Mouse (Mus musculus) Patski (cell line): ENCODE data around the gene Grk6. TPM values are rescaled to one million over a fixed set of nuclear protein-coding genes. Genes with fewer than 3 reads are reported as not detected.

Source experiments
- ATAC-seq: fragments of 100-300 bp; one replicate; pipeline ENCODE4 v1.8.0; 2021
- CTCF ChIA-PET: fragments of 350-600 bp; sonication (Branson Sonifier 250); formaldehyde crosslinking; loops from one replicate; lab custom pipeline; 2022; ENCODE audit warnings: inconsistent platforms; lab: Charles Lee
- POLR2A ChIA-PET: fragments of 350-600 bp; sonication (Branson Sonifier 250); formaldehyde crosslinking; loops from one replicate; lab custom pipeline; 2022; ENCODE audit warnings: antibody characterized with exemption, inconsistent platforms; lab: Charles Lee
- DNase-seq: peaks from one replicate; pipeline ENCODE4 v3.0.0-alpha.2; 2011; ENCODE audit warnings: low read depth, low spot score
- H3K27me3 ChIP-seq: fragments of 371-371 bp; one replicate; pipeline ENCODE4 v1.5.1; 2021
- CTCF ChIP-seq: fragments of 100-300 bp; IDR thresholded peaks from one replicate; pipeline ENCODE4 v1.5.1; 2021
- in situ Hi-C: fragments of 300-500 bp; cut with MboI; formaldehyde crosslinking; loops from 3 replicates; pipeline ENCODE4 v1.11.1; 2018; ENCODE audit warnings: low pct_unique_long_range_greater_than_20kb, mixed read lengths
- polyA plus RNA-seq: library from polyadenylated mRNA; unstranded; gene quantifications from one replicate; pipeline ENCODE4 v1.2.3, GENCODE M21; 2021

Grk6 gene
- polyA plus RNA-seq, 1 experiment from 2014 or later: 54.6 TPM

DNA sequence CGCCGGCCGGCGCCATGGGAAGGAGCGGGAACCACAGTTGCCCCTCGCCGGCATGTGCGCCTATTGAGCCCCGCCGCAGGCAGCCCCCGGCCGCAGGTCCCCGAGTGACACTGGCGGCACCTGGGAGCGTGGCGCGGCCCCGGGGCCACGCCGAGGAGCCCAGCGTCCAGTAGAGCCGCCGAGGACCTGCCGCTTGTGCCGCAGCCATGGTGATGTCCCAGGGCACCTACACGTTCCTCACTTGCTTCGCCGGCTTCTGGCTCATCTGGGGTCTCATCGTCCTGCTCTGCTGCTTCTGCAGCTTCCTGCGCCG, 26.9 kb downstream of the Grk6 start:
- H3K27me3 ChIP-seq: no peaks in the 10 kb centered on the region
- no peak for DNase-seq
- POLR2A ChIA-PET: interaction anchor here (0.8 to 2.3 kb wide), 5 partner anchors 8 to 54 kb away, joined by 3 to 9 read pairs (median 4); partner anchors contain the start of genes Pdlim7 and Prr7
- CTCF ChIA-PET: interaction anchor here (0.6 to 4.0 kb wide), 4 partner anchors 11 to 52 kb away, joined by 3 to 30 read pairs (median 5); partner anchors contain the start of gene Pdlim7
- in situ Hi-C loops: no loop called here
- ATAC-seq: no peak
- no peak for TF ChIP-seq CTCF

DNA sequence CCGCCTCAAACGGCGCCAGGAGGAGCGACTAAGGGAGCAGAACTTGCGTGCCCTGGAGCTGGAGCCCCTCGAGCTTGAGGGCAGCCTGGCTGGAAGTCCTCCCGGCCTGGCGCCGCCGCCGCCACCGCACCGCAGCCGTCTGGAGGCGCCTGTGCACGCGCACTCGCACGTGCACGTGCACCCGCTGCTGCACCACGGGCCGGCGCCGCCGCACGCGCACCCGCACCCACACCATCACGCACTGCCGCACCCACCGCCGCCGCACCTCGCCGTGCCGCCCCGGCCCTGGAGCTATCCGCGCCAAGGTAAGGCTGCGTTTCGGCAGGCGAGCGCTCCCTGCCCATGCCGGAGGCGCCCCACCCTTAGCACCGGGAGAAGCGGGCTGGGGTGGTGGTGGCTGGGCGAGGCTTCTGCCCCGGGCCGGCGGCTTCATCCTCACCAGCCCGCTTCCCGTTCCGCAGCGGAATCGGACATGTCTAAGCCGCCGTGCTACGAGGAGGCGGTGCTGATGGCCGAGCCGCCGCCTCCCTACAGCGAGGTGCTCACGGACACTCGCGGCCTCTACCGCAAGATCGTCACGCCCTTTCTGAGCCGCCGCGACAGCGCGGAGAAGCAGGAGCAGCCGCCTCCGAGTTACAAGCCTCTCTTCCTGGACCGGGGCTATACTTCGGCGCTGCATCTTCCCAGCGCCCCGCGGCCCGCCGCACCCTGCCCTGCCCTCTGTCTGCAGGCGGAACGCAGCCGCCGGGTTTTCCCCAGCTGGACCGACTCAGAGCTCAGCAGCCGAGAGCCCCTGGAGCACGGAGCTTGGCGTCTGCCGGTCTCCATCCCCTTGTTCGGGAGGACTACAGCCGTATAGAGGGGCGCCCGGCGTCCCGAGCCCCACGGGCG, 27.5 kb downstream of the Grk6 start:
- ChIA-PET CTCF (interaction anchor here (1.0 to 4.0 kb wide), 3 partner anchors 10 to 53 kb away, joined by 3 to 30 read pairs (median 7); no protein-coding TSS in a partner anchor), POLR2A (interaction anchor here (0.8 to 2.3 kb wide), 5 partner anchors 9 to 55 kb away, joined by 3 to 9 read pairs (median 4); partner anchors contain the start of genes Pdlim7 and Prr7)
- no peak for DNase-seq
- TF ChIP-seq CTCF: no peak
- in situ Hi-C loops: no loop called here
- no peaks in the 10 kb centered on the region for H3K27me3 ChIP-seq
- ATAC-seq: peak; percentile 24

DNA sequence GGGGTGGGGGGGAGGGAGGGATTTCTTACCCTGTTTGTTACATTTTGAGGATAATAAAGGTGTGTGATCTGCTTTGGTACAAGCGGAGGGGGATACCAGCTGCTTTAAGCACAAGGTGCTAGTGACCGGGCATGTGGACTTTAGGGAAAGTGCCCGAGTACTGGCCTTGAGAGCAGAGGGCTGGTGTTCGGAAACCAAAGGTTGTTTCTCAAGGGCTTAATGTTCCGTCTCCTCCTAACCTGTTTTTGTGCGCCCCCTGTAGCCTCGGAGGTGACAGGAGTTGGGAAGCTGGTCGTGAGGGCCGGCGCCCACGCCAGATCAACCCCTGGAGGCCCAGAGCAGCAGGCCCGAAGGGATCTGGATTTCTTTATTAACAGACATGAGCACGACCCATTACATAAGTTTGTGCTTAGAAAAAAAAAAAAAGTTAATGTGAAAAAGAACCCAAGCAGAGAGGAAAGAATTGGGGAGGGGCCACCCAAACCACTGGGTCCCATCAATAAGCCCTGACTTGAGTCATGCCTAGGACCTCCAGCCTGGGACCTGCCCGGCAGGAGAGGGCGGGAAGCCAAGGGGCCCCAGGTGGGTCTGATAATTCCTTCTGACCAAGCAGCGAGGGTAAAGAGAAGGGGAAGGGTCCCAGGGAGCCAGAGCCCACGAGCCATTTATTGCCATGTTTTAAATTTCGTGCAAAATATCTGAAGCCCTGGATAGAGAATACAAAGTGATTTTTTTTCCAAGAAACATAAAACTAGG, 28.4 kb downstream of the Grk6 start:
- ChIA-PET POLR2A (interaction anchor here (2.3 kb wide), 1 partner anchor 40 kb away, joined by 7 read pairs; the partner anchor contains the start of gene Pdlim7), CTCF (interaction anchor here (1.5 kb wide), 1 partner anchor 48 kb away, joined by 4 read pairs; no protein-coding TSS in a partner anchor)
- no peak for DNase-seq
- no peak for ATAC-seq
- in situ Hi-C loops: no loop called here
- H3K27me3 ChIP-seq: no peaks in the 10 kb centered on the region
- no peak for TF ChIP-seq CTCF

DNA sequence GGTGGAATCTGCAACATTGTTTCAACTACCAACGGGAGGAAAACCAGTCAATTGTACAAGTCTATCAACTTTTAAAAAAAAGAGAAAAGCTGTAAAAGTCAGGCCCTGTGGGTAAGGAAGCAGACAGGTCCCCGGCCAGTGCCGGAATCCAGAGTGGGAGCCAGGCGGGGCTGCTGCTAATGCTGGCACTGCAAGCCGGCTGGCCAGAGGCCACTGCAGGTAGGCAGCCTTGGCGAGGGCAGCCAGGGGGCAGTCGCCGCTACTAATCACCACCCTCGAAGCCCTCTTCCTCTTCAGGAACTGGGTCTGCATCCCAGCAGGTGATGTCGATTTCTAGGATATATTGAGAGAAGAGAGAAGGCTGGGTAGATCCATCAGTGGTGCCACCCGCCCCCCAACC, 29.1 kb downstream of the Grk6 start:
- CTCF ChIA-PET: interaction anchor here (0.9 to 1.5 kb wide), 4 partner anchors 9 to 48 kb away, joined by 3 to 4 read pairs (median 4); partner anchors contain the start of gene Pdlim7
- in situ Hi-C loops: no loop called here
- no peak for ATAC-seq
- H3K27me3 ChIP-seq: no peaks in the 10 kb centered on the region
- TF ChIP-seq CTCF: no peak
- no peak for DNase-seq
- POLR2A ChIA-PET: interaction anchor here (0.7 kb wide), 1 partner anchor 13 kb away, joined by 3 read pairs; no protein-coding TSS in a partner anchor

DNA sequence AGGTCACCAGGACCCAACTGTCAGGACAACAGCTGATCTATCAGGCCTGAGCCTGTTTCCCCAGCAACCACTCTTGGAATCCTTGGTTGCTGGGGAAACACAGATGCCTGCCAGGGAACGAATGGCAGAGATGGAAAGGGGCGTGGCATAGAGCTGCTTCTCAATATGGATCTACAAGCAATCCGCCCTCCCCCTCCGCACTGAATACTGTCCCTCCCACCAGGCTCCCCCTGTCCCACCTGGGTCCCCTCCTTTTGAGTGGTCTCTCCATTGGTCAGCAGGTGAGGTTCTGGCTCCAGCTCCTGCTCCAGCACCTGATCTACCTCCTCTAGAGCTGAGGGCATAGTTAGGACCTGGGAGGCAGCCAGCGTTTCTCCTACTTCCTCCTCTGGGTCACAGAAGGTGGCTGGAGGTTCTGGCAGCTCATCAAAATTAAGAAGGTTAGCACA, 29.8 kb downstream of the Grk6 start:
- H3K27me3 ChIP-seq: no peaks in the 10 kb centered on the region
- no peak for DNase-seq
- ATAC-seq: no peak
- ChIA-PET CTCF (interaction anchor here (0.9 to 1.5 kb wide), 4 partner anchors 9 to 49 kb away, joined by 3 to 4 read pairs (median 4); partner anchors contain the start of gene Pdlim7), POLR2A (interaction anchor here (0.7 kb wide), 1 partner anchor 13 kb away, joined by 3 read pairs; no protein-coding TSS in a partner anchor)
- in situ Hi-C loops: loop anchor here (5.0 kb wide), 1 partner anchor 38 kb away; the partner anchor contains the start of gene Pdlim7
- TF ChIP-seq CTCF: no peak

DNA sequence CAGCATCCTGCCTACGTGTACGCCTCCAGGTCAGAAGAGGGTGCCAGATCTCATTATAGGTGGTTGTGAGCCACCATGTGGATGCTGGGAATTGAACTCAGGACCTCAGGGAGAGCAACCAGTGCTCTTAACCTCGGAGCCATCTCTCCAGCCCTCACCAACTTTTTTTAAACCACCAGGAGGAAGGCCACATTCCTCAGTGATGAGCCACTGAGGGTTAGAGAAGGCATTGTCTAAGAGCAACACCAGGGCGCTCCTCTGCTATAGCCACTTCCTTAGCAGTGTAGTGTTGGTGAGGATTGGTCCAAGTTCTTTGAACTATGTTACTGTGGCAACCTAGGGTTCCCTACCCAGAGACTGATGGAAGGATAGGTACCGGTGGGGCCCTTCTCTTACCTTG, 30.9 kb downstream of the Grk6 start:
- DNase-seq (no peak), ATAC-seq (no peak)
- ChIA-PET POLR2A (interaction anchor here (0.6 kb wide), 1 partner anchor 12 kb away, joined by 4 read pairs; the partner anchor contains the start of gene Prr7), CTCF (no interaction called here)
- TF ChIP-seq CTCF: no peak
- H3K27me3 ChIP-seq: no peaks in the 10 kb centered on the region
- in situ Hi-C loops: loop anchor here (5.0 kb wide), 1 partner anchor 37 kb away; the partner anchor contains the start of gene Pdlim7

DNA sequence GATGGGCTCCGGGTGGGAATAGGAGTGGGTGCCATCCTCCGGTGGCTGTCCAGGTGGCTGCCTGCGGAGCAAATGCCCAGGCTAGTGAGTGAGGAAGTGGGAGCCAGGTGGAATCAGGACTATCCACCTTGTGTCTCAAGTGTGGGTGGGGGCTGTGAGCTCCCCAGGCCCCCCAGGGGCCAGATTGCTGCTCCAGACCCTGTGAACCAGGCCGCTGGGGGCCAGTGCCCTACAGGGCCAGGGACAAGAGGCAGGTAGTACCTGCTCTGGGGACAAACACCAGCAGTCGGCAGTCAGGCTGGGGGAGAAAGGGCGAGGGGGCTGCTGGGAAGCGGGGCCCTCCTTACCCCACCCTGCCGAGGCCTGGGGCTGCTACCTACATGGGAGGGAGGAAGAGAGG, 31.4 kb downstream of the Grk6 start:
- no peak for TF ChIP-seq CTCF
- no peak for ATAC-seq
- H3K27me3 ChIP-seq: no peaks in the 10 kb centered on the region

DNA sequence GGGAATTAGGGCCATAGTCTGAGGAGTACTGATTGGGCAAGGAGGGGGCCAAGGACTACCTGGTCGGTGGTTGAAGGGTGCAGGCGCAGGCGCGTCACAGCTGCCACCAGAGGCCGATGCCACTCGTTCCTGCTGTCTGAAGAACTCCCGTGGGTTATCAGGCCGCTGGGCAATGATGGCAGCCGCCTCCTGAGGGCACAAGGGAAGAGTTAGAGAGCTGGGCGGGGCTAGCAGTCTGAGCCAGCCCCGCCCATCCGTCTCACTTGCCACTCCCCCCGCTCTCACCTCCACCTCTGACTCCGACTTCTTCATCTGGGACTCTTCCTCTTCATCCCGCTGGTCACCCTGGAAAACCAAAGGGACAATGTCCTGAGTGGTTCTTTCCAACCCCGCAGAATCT, 32.6 kb downstream of the Grk6 start:
- in situ Hi-C loops: loop anchor here (5.0 kb wide), 1 partner anchor 35 kb away; the partner anchor contains the start of gene Pdlim7
- TF ChIP-seq CTCF: no peak
- ChIA-PET POLR2A (interaction anchor here (1.2 kb wide), 2 partner anchors 34 to 58 kb away, joined by 3 to 6 read pairs; no protein-coding TSS in a partner anchor), CTCF (no interaction called here)
- no peak for DNase-seq
- H3K27me3 ChIP-seq: no peaks in the 10 kb centered on the region
- ATAC-seq: no peak

More for the DNA sequence above, 31.4 kb downstream of the Grk6 start:
- ChIA-PET POLR2A (interaction anchor here (0.6 kb wide), 1 partner anchor 12 kb away, joined by 4 read pairs; the partner anchor contains the start of gene Prr7), CTCF (no interaction called here)
- no peak for DNase-seq
- in situ Hi-C loops: loop anchor here (5.0 kb wide), 1 partner anchor 36 kb away; the partner anchor contains the start of gene Pdlim7

DNA sequence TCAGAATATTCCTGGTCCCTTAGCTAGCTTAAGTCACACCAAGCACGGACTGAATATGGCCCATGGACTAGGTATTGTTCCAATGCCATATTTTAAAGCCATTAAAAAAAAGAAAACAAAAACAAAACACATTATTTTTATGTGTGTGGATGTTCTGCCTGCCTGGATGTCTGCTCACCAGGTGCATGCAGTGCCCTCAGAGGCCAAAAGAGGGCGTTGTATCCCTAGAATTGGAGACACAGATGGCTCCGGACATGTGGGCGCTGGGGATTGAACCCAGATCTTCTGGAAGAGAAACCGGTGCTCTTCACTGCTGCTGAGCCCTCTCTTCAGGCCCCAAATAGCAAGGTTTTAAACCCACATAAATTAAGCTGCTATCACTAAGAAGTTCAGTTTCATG, 33.2 kb downstream of the Grk6 start:
- H3K27me3 ChIP-seq: no peaks in the 10 kb centered on the region
- ChIA-PET CTCF (no interaction called here), POLR2A (interaction anchor here (1.2 kb wide), 1 partner anchor 34 kb away, joined by 6 read pairs; no protein-coding TSS in a partner anchor)
- TF ChIP-seq CTCF: no peak
- ATAC-seq: no peak
- no peak for DNase-seq
- in situ Hi-C loops: loop anchor here (5.0 kb wide), 1 partner anchor 34 kb away; the partner anchor contains the start of gene Pdlim7
